Mouse (Mus musculus): ENCODE data around the gene Evc.

The Evc gene

GRCm38 (mm10) chr5:37336485-37337105 is at the start of gene Evc:
Gene Evc, minus strand, starts transcription at chr5:37336894.
- peak; percentile 60 to 79 for DNase-seq

- peak; percentile 30 to 32 for DNase-seq
Measured at GRCm38 (mm10) chr5:37383570-37383969, 46.9 kb upstream of the Evc start.

GRCm38 (mm10) chr5:37380641-37381040 is 43.9 kb upstream of the Evc start:
- no peak for DNase-seq

GRCm38 (mm10) chr5:37377376-37377775 is 40.7 kb upstream of the Evc start:
- no peak for DNase-seq

GRCm38 (mm10) chr5:37368796-37369195 is 32.1 kb upstream of the Evc start:
- DNase-seq: peak; percentile 78 to 80

- peak; percentile 40 for DNase-seq
Measured at GRCm38 (mm10) chr5:37365751-37366150, 29.1 kb upstream of the Evc start.

GRCm38 (mm10) chr5:37363284-37363683 is 26.6 kb upstream of the Evc start:
- no peak for DNase-seq

- DNase-seq: no peak
Measured at GRCm38 (mm10) chr5:37362618-37363017, 25.9 kb upstream of the Evc start.

- DNase-seq: no peak
Measured at GRCm38 (mm10) chr5:37356027-37356426, 19.3 kb upstream of the Evc start.

- DNase-seq: peak; percentile 81 to 84
Measured at GRCm38 (mm10) chr5:37354385-37354784, 17.7 kb upstream of the Evc start.

- no peak for DNase-seq
Measured at GRCm38 (mm10) chr5:37351791-37352190, 15.1 kb upstream of the Evc start.

- DNase-seq: no peak
Measured at GRCm38 (mm10) chr5:37343962-37344361, 7.3 kb upstream of the Evc start.

- peak; percentile 48 to 73 for DNase-seq
Measured at GRCm38 (mm10) chr5:37338288-37338687, 1.6 kb upstream of the Evc start, which contains the start of gene Evc2. Gene Evc2, plus strand, starts transcription at chr5:37338499.

GRCm38 (mm10) chr5:37337696-37338095 is 1.0 kb upstream of the Evc start:
- DNase-seq: no peak

- no peak for DNase-seq
Measured at GRCm38 (mm10) chr5:37335061-37335460, 1.6 kb downstream of the Evc start.

- peak; percentile 57 to 69 for DNase-seq
Measured at GRCm38 (mm10) chr5:37332066-37332465, 4.6 kb downstream of the Evc start.

GRCm38 (mm10) chr5:37331133-37331505 is 5.6 kb downstream of the Evc start:
- DNase-seq: no peak

GRCm38 (mm10) chr5:37330449-37331132 is 6.1 kb downstream of the Evc start:
- no peak for DNase-seq

GRCm38 (mm10) chr5:37326675-37327074 is 10.0 kb downstream of the Evc start:
- DNase-seq: peak in 1 of 2 experiments; percentile 29

- DNase-seq: no peak
Measured at GRCm38 (mm10) chr5:37320761-37321160, 15.9 kb downstream of the Evc start.

- no peak for DNase-seq
Measured at GRCm38 (mm10) chr5:37320174-37320573, 16.5 kb downstream of the Evc start.

- no peak for DNase-seq
Measured at GRCm38 (mm10) chr5:37318715-37319114, 18.0 kb downstream of the Evc start.

GRCm38 (mm10) chr5:37312980-37313722 is 23.5 kb downstream of the Evc start:
- DNase-seq: no peak

- DNase-seq: no peak
Measured at GRCm38 (mm10) chr5:37310026-37310425, 26.7 kb downstream of the Evc start.

All from cerebellum, postnatal 10 days (tissue).